Comparison of ENCODE assay signal across 22 mouse cellular contexts in the genomic region with DNA sequence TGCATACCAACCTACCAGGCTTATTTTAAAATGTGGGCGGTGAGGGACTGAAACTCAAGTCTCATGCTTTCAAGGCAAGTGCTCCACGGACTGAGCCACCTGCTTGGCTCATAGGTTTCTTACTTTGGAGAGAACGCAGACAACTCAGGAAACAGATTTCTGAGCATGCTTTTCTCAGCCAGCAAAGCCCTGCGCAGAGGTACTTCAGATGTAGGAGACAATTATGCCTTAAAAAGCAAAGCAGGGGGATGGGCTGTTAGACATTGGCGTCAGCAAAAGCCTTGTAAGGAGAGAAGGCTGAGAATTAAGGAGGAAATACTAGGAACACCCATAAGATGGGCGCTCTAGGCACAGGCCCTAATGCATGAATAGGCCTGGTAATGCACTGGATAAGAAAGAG.
A peak's percentile ranks its signal among the peaks of the same experiment; 100 is the strongest.
DNase-seq lines count a peak whose midpoint lies in the region; ATAC-seq and TF ChIP-seq lines count a peak whose summit lies in the region.
"Had no signal": no experiment of that assay in that cellular context is flagged by ENCODE, and none has a peak within 500 bp of the region (broad histone marks: within the 10 kb centered on the region; RNA-seq: fewer than 3 reads in every experiment).

No protein-coding gene starts in this region.

- no peak overlapping the region for H3K4me3 ChIP-seq in forebrain, postnatal 0 days (ENCODE audit: low read depth, low read length)
- H3K4me3 ChIP-seq in forebrain, embryonic 12.5 days (replicated peaks), result no peak overlapping the region
- H3K4me3 ChIP-seq in left cerebral cortex, adult 2 months, result no peak overlapping the region
- no peak overlapping the region for H3K4me3 ChIP-seq in neural tube, embryonic 11.5 days (ENCODE audit: low read depth, low read length)
- H3K4me3 ChIP-seq: forebrain, embryonic 10.5 days; gastrocnemius, adult 2 months; heart, embryonic 15.5 days; kidney, embryonic 15.5 days; limb, embryonic 15.5 days; stomach, embryonic 15.5 days had no signal

- 60% methylated on average over 6 of the region's 6 CpGs for WGBS in forebrain, postnatal 0 days
- WGBS in forebrain, embryonic 12.5 days, result 75% methylated on average over 6 of the region's 6 CpGs
- 85% methylated on average over 6 of the region's 6 CpGs for WGBS in neural tube, embryonic 11.5 days

- H3K27me3 ChIP-seq in forebrain, postnatal 0 days (ENCODE audit: insufficient read depth, low read length), result no peaks in the 10 kb centered on the region
- H3K27me3 ChIP-seq in forebrain, embryonic 12.5 days, result no peaks in the 10 kb centered on the region
- no peaks in the 10 kb centered on the region for H3K27me3 ChIP-seq in neural tube, embryonic 11.5 days (ENCODE audit: control insufficient read depth, insufficient read depth, low read length)
- H3K27me3 ChIP-seq: heart, embryonic 15.5 days; kidney, embryonic 15.5 days; limb, embryonic 15.5 days; stomach, embryonic 15.5 days had no signal

- intact Hi-C loops in left cerebral cortex, adult 2 months (cut with DNase I), result no loop called here
- intact Hi-C loops in left cerebral cortex, postnatal 36 days (cut with DNase I), result no loop called here

- H3K4me2 ChIP-seq in forebrain, postnatal 0 days (ENCODE audit: low read depth), result no peak overlapping the region
- no peak overlapping the region for H3K4me2 ChIP-seq in forebrain, embryonic 12.5 days
- no peak overlapping the region for H3K4me2 ChIP-seq in neural tube, embryonic 11.5 days (ENCODE audit: low read depth)
- H3K4me2 ChIP-seq: heart, embryonic 15.5 days; kidney, embryonic 15.5 days; limb, embryonic 15.5 days; stomach, embryonic 15.5 days had no signal

- DNase-seq in forebrain, postnatal 0 days, result peak; percentile 50
- peak; percentile 12 to 23 for DNase-seq in left cerebral cortex, adult 2 months (ENCODE audit: extremely low spot score in 1 of 2, low spot score in 2 of 2)
- no peak for DNase-seq in left cerebral cortex, postnatal 36 days (ENCODE audit: low spot score in 2 of 2)
- peak; percentile 1 for DNase-seq in neural tube, embryonic 11.5 days (ENCODE audit: low spot score)
- no peak for DNase-seq in neural tube, embryonic 10.5 days (ENCODE audit: extremely low spot score, low spot score)
- DNase-seq in right cerebral cortex, postnatal 10 days (ENCODE audit: low spot score in 2 of 2), result peak; percentile 34 to 56
- DNase-seq: adrenal gland, postnatal 25 days; cerebellum, adult 11 months; cerebellum, adult 9-11 months; gastrocnemius, adult 2 months; heart, postnatal 36 days; kidney, adult 11 months; kidney, postnatal 36 days; lung, postnatal 4 days; thymus, adult 2 months had no signal

- H3K9me3 ChIP-seq in forebrain, postnatal 0 days (ENCODE audit: low read length), result no peaks in the 10 kb centered on the region
- H3K9me3 ChIP-seq in forebrain, embryonic 12.5 days, result no peaks in the 10 kb centered on the region
- H3K9me3 ChIP-seq in neural tube, embryonic 11.5 days (ENCODE audit: control insufficient read depth, low read length), result no peaks in the 10 kb centered on the region
- H3K9me3 ChIP-seq: forebrain, embryonic 10.5 days; heart, embryonic 15.5 days; kidney, embryonic 15.5 days; limb, embryonic 15.5 days; stomach, embryonic 15.5 days had no signal

- ATAC-seq in forebrain, postnatal 0 days, result peak; percentile 49
- ATAC-seq in forebrain, embryonic 12.5 days (ENCODE audit: low FRiP score), result no peak
- ATAC-seq in neural tube, embryonic 11.5 days (ENCODE audit: insufficient read depth, low FRiP score, low TSS enrichment), result no peak
- no peak for ATAC-seq in CD4-positive, CD25-positive, alpha-beta regulatory T cell, adult 4 months

- no peak overlapping the region for H3K27ac ChIP-seq in forebrain, postnatal 0 days (ENCODE audit: low read depth, low read length)
- H3K27ac ChIP-seq in forebrain, embryonic 12.5 days, result no peak overlapping the region
- peak overlapping the region; percentile 32; the same call in 1 of the 2 replicates for H3K27ac ChIP-seq in left cerebral cortex, adult 2 months
- no peak overlapping the region for H3K27ac ChIP-seq in neural tube, embryonic 11.5 days (ENCODE audit: low read depth, low read length)
- H3K27ac ChIP-seq: forebrain, embryonic 10.5 days; gastrocnemius, adult 2 months; heart, embryonic 15.5 days; kidney, embryonic 15.5 days; limb, embryonic 15.5 days; stomach, embryonic 15.5 days had no signal

- TF ChIP-seq CTCF in forebrain, postnatal 0 days (IDR thresholded peaks at IDR 0.05; ENCODE audit: low read depth), result no peak
- TF ChIP-seq CTCF in left cerebral cortex, adult 2 months (IDR thresholded peaks at IDR 0.05), result no peak

- 0 out of 2 replicates have a peak, but pooled peaks cover 3% of the 10 kb centered on the region for H3K4me1 ChIP-seq in forebrain, postnatal 0 days (ENCODE audit: insufficient read depth)
- peaks cover 3% of the 10 kb centered on the region; the same call in 1 of the 2 replicates for H3K4me1 ChIP-seq in forebrain, embryonic 12.5 days
- H3K4me1 ChIP-seq in neural tube, embryonic 11.5 days (ENCODE audit: control insufficient read depth, insufficient read depth, low read length), result no peaks in the 10 kb centered on the region
- H3K4me1 ChIP-seq: heart, embryonic 15.5 days; kidney, embryonic 15.5 days; limb, embryonic 15.5 days; stomach, embryonic 15.5 days had no signal

- no peaks in the 10 kb centered on the region for H3K36me3 ChIP-seq in forebrain, postnatal 0 days (ENCODE audit: insufficient read depth)
- H3K36me3 ChIP-seq in forebrain, embryonic 12.5 days (replicated peaks), result no peaks in the 10 kb centered on the region
- H3K36me3 ChIP-seq in neural tube, embryonic 11.5 days (ENCODE audit: control insufficient read depth, insufficient read depth, low read length), result no peaks in the 10 kb centered on the region
- H3K36me3 ChIP-seq: forebrain, embryonic 10.5 days; heart, embryonic 15.5 days; kidney, embryonic 15.5 days; limb, embryonic 15.5 days; stomach, embryonic 15.5 days had no signal

- H3K9ac ChIP-seq in forebrain, postnatal 0 days, result no peak overlapping the region
- H3K9ac ChIP-seq in forebrain, embryonic 12.5 days, result no peak overlapping the region
- no peak overlapping the region for H3K9ac ChIP-seq in neural tube, embryonic 11.5 days (ENCODE audit: low read length)
- H3K9ac ChIP-seq: heart, embryonic 15.5 days; kidney, embryonic 15.5 days; limb, embryonic 15.5 days; stomach, embryonic 15.5 days had no signal

Comparison
In these comparisons a context has a peak if more than half of its experiments do, and no peak if none do; other contexts are left out.
1. DNase-seq: peak in forebrain, postnatal 0 days (single experiment), left cerebral cortex, adult 2 months (2 of 2), neural tube, embryonic 11.5 days (single experiment) and right cerebral cortex, postnatal 10 days (2 of 2); none in left cerebral cortex, postnatal 36 days (0 of 2) and neural tube, embryonic 10.5 days (single experiment).